Mouse (Mus musculus): Measurements from ENCODE around the gene Ubtd1. TPM values are rescaled to one million over a fixed set of nuclear protein-coding genes. Genes with fewer than 3 reads are reported as not detected.

Gene Ubtd1
- 33.2 and 34.2 TPM in 2 replicates for polyA plus RNA-seq (2015; fragmentation: Nextera tagmentation; extraction: Ambion mirVana)

GRCm38 (mm10) chr19:41981595-41981927, at the start of gene Ubtd1:
TSS of gene Ubtd1 (plus strand) at chr19:41981763.
- Histone ChIP-seq H3K36me3 (no peaks in the 10 kb centered on the region), H3K9me3 (replicated peaks) (no peaks in the 10 kb centered on the region), H3K4me1 (peaks cover 42% of the 10 kb centered on the region), H3K4me2 (replicated peaks) (peak within 1 kb of the TSS; percentile 78), H3K4me3 (replicated peaks) (peak within 1 kb of the TSS; percentile 82), H3K9ac (peak within 1 kb of the TSS; percentile 82), H3K27ac (replicated peaks) (peak within 1 kb of the TSS; percentile 92), H3K27me3 (no peaks in the 10 kb centered on the region)
- WGBS = under 1% methylated on average over 32 of the region's 33 CpGs
- ATAC-seq (ENCODE audit: insufficient number of reproducible peaks, low FRiP score, low TSS enrichment, low read depth) = no peak; the same call in 1 of the 2 replicates

- peak overlapping the region; percentile 41 for H3K9ac ChIP-seq
- no peaks in the 10 kb centered on the region for H3K9me3 ChIP-seq (replicated peaks)
- peak overlapping the region; percentile 86 for H3K4me2 ChIP-seq (replicated peaks)
- no peak for ATAC-seq (ENCODE audit: insufficient number of reproducible peaks, low FRiP score, low TSS enrichment, low read depth)
- H3K36me3 ChIP-seq = peaks cover 32% of the 10 kb centered on the region
- H3K4me3 ChIP-seq (replicated peaks) = peak overlapping the region; percentile 64
- under 1% methylated on average over 28 of the region's 28 CpGs for WGBS
- peaks cover 19% of the 10 kb centered on the region for H3K4me1 ChIP-seq
- H3K27ac ChIP-seq (replicated peaks) = peak overlapping the region; percentile 68; the same call in 1 of the 2 replicates
- H3K27me3 ChIP-seq = no peaks in the 10 kb centered on the region
Observed at GRCm38 (mm10) chr19:41932686-41933085, 48.9 kb upstream of the Ubtd1 start.

- peak; percentile 100 for ATAC-seq (ENCODE audit: insufficient number of reproducible peaks, low FRiP score, low TSS enrichment, low read depth)
- H3K27me3 ChIP-seq = no peaks in the 10 kb centered on the region
- H3K9ac ChIP-seq = peak within 1 kb of the TSS; percentile 66
- no peaks in the 10 kb centered on the region for H3K9me3 ChIP-seq (replicated peaks)
- H3K4me3 ChIP-seq (replicated peaks) = peak within 1 kb of the TSS; percentile 64
- peaks cover 19% of the 10 kb centered on the region for H3K4me1 ChIP-seq
- peaks cover 32% of the 10 kb centered on the region for H3K36me3 ChIP-seq
- peak within 1 kb of the TSS; percentile 68; the same call in 1 of the 2 replicates for H3K27ac ChIP-seq (replicated peaks)
- under 1% methylated on average over 47 of the region's 47 CpGs for WGBS
- H3K4me2 ChIP-seq (replicated peaks) = peak within 1 kb of the TSS; percentile 86
Observed at GRCm38 (mm10) chr19:41933179-41934086, 48.1 kb upstream of the Ubtd1 start, which contains the start of the genes Exosc1 and Zdhhc16. TSS of gene Exosc1 (minus strand) at chr19:41933423. TSS of gene Zdhhc16 (plus strand) at chr19:41933480.

- H3K27ac ChIP-seq (replicated peaks) = no peak overlapping the region
- H3K4me3 ChIP-seq (replicated peaks) = peak overlapping the region; percentile 64
- H3K27me3 ChIP-seq = no peaks in the 10 kb centered on the region
- H3K9ac ChIP-seq = peak overlapping the region; percentile 66
- no peaks in the 10 kb centered on the region for H3K9me3 ChIP-seq (replicated peaks)
- H3K36me3 ChIP-seq = peaks cover 35% of the 10 kb centered on the region
- WGBS = 35% methylated on average over 6 of the region's 6 CpGs
- ATAC-seq (ENCODE audit: insufficient number of reproducible peaks, low FRiP score, low TSS enrichment, low read depth) = no peak
- peaks cover 19% of the 10 kb centered on the region for H3K4me1 ChIP-seq
- peak overlapping the region; percentile 86 for H3K4me2 ChIP-seq (replicated peaks)
Observed at GRCm38 (mm10) chr19:41934124-41934523, 47.4 kb upstream of the Ubtd1 start.

GRCm38 (mm10) chr19:41935921-41936320, 45.6 kb upstream of the Ubtd1 start:
- 94% methylated on average over 1 of the region's 1 CpGs for WGBS
- peaks cover 40% of the 10 kb centered on the region for H3K36me3 ChIP-seq
- H3K4me1 ChIP-seq = peaks cover 19% of the 10 kb centered on the region
- ATAC-seq (ENCODE audit: insufficient number of reproducible peaks, low FRiP score, low TSS enrichment, low read depth) = no peak
- no peaks in the 10 kb centered on the region for H3K9me3 ChIP-seq (replicated peaks)
- H3K4me3 ChIP-seq (replicated peaks) = no peak overlapping the region
- no peaks in the 10 kb centered on the region for H3K27me3 ChIP-seq
- H3K27ac ChIP-seq (replicated peaks) = no peak overlapping the region
- no peak overlapping the region for H3K9ac ChIP-seq
- H3K4me2 ChIP-seq (replicated peaks) = no peak overlapping the region

GRCm38 (mm10) chr19:41938539-41938938, 43.0 kb upstream of the Ubtd1 start:
- H3K4me2 ChIP-seq (replicated peaks) = no peak overlapping the region
- H3K27ac ChIP-seq (replicated peaks) = no peak overlapping the region
- no peak for ATAC-seq (ENCODE audit: insufficient number of reproducible peaks, low FRiP score, low TSS enrichment, low read depth)
- H3K9me3 ChIP-seq (replicated peaks) = no peaks in the 10 kb centered on the region
- H3K36me3 ChIP-seq = peaks cover 62% of the 10 kb centered on the region
- H3K9ac ChIP-seq = no peak overlapping the region
- H3K4me1 ChIP-seq = peaks cover 10% of the 10 kb centered on the region
- WGBS = 91% methylated on average over 5 of the region's 5 CpGs
- H3K27me3 ChIP-seq = no peaks in the 10 kb centered on the region
- no peak overlapping the region for H3K4me3 ChIP-seq (replicated peaks)

- H3K4me2 ChIP-seq (replicated peaks) = no peak overlapping the region
- 81% methylated on average over 7 of the region's 7 CpGs for WGBS
- peaks cover 94% of the 10 kb centered on the region for H3K36me3 ChIP-seq
- no peak for ATAC-seq (ENCODE audit: insufficient number of reproducible peaks, low FRiP score, low TSS enrichment, low read depth)
- H3K4me1 ChIP-seq = no peaks in the 10 kb centered on the region
- H3K9me3 ChIP-seq (replicated peaks) = no peaks in the 10 kb centered on the region
- H3K4me3 ChIP-seq (replicated peaks) = no peak overlapping the region
- no peak overlapping the region for H3K27ac ChIP-seq (replicated peaks)
- H3K9ac ChIP-seq = no peak overlapping the region
- H3K27me3 ChIP-seq = no peaks in the 10 kb centered on the region
Observed at GRCm38 (mm10) chr19:41943841-41944240, 37.7 kb upstream of the Ubtd1 start.

- H3K36me3 ChIP-seq = peaks cover 97% of the 10 kb centered on the region
- H3K9me3 ChIP-seq (replicated peaks) = no peaks in the 10 kb centered on the region
- H3K9ac ChIP-seq = no peak overlapping the region
- 67% methylated on average over 4 of the region's 4 CpGs for WGBS
- H3K27ac ChIP-seq (replicated peaks) = no peak overlapping the region
- no peaks in the 10 kb centered on the region for H3K4me1 ChIP-seq
- H3K4me3 ChIP-seq (replicated peaks) = no peak overlapping the region
- no peaks in the 10 kb centered on the region for H3K27me3 ChIP-seq
- no peak for ATAC-seq (ENCODE audit: insufficient number of reproducible peaks, low FRiP score, low TSS enrichment, low read depth)
- no peak overlapping the region for H3K4me2 ChIP-seq (replicated peaks)
Observed at GRCm38 (mm10) chr19:41952287-41952686, 29.3 kb upstream of the Ubtd1 start.

- Histone ChIP-seq H3K9ac (no peak overlapping the region), H3K4me1 (no peaks in the 10 kb centered on the region), H3K27me3 (no peaks in the 10 kb centered on the region), H3K9me3 (replicated peaks) (no peaks in the 10 kb centered on the region), H3K27ac (replicated peaks) (no peak overlapping the region; the same call in 1 of the 2 replicates), H3K4me2 (replicated peaks) (no peak overlapping the region), H3K36me3 (peaks cover 97% of the 10 kb centered on the region), H3K4me3 (replicated peaks) (no peak overlapping the region)
- 90% methylated on average over 3 of the region's 3 CpGs for WGBS
- ATAC-seq (ENCODE audit: insufficient number of reproducible peaks, low FRiP score, low TSS enrichment, low read depth) = no peak
Observed at GRCm38 (mm10) chr19:41953574-41953973, 28.0 kb upstream of the Ubtd1 start.

GRCm38 (mm10) chr19:41969618-41970017, 11.9 kb upstream of the Ubtd1 start:
- H3K9ac ChIP-seq = no peak overlapping the region
- no peak overlapping the region for H3K4me2 ChIP-seq (replicated peaks)
- WGBS = 90% methylated on average over 7 of the region's 7 CpGs
- no peak overlapping the region for H3K27ac ChIP-seq (replicated peaks)
- no peak for ATAC-seq (ENCODE audit: insufficient number of reproducible peaks, low FRiP score, low TSS enrichment, low read depth)
- no peaks in the 10 kb centered on the region for H3K27me3 ChIP-seq
- H3K4me3 ChIP-seq (replicated peaks) = no peak overlapping the region
- peaks cover 14% of the 10 kb centered on the region for H3K4me1 ChIP-seq
- H3K9me3 ChIP-seq (replicated peaks) = no peaks in the 10 kb centered on the region
- H3K36me3 ChIP-seq = peaks cover 36% of the 10 kb centered on the region

GRCm38 (mm10) chr19:41973891-41974794, 7.4 kb upstream of the Ubtd1 start:
- Histone ChIP-seq H3K27ac (replicated peaks) (peak overlapping the region; percentile 80), H3K4me1 (peaks cover 42% of the 10 kb centered on the region), H3K9me3 (replicated peaks) (no peaks in the 10 kb centered on the region), H3K27me3 (no peaks in the 10 kb centered on the region), H3K36me3 (no peaks in the 10 kb centered on the region; the same call in 1 of the 2 replicates), H3K9ac (no peak overlapping the region), H3K4me2 (replicated peaks) (peak overlapping the region; percentile 6; the same call in 1 of the 2 replicates), H3K4me3 (replicated peaks) (no peak overlapping the region)
- WGBS = 38% methylated on average over 13 of the region's 13 CpGs
- ATAC-seq (ENCODE audit: insufficient number of reproducible peaks, low FRiP score, low TSS enrichment, low read depth) = peak; percentile 70; the same call in 1 of the 2 replicates
